Mouse (Mus musculus) liver, embryonic 16.5 days (tissue): ENCODE data around the gene Lbp. TPM values are rescaled to one million over a fixed set of nuclear protein-coding genes. Genes with fewer than 3 reads are reported as not detected.

ENCODE experiments used
- ATAC-seq: fragments of 200-750 bp; cut with Nextera tagmentation; 2 replicates; pipeline ENCODE4 v1.8.0; 2017; ENCODE audit warnings: low read depth, mild to moderate bottlenecking, moderate number of reproducible peaks, moderate library complexity
- H3K27ac ChIP-seq: fragments of 300-500 bp; sonication (generic); 2 replicates; pipeline ENCODE4 v1.5.1; 2014; ENCODE audit warnings: mild to moderate bottlenecking, low read length
- H3K27me3 ChIP-seq: fragments of 300-500 bp; sonication (generic); 2 replicates; pipeline ENCODE4 v1.6.1; 2014; ENCODE audit warnings: low read depth, low read length, mixed read lengths; ENCODE audit not compliant: control insufficient read depth, insufficient read depth
- H3K36me3 ChIP-seq: fragments of 300-500 bp; sonication (generic); 2 replicates; pipeline ENCODE4 v1.6.1; 2014; ENCODE audit warnings: mild to moderate bottlenecking; ENCODE audit not compliant: control insufficient read depth, insufficient read depth
- H3K4me1 ChIP-seq: fragments of 300-500 bp; sonication (generic); 2 replicates; pipeline ENCODE4 v1.6.1; 2014; ENCODE audit warnings: low read depth, low read length, mixed read lengths; ENCODE audit not compliant: control insufficient read depth
- H3K4me2 ChIP-seq: fragments of 300-500 bp; sonication (generic); 2 replicates; pipeline ENCODE4 v1.6.1; 2014; ENCODE audit warnings: low read depth, low read length, mixed read lengths
- H3K4me3 ChIP-seq: fragments of 300-500 bp; sonication (generic); 2 replicates; pipeline ENCODE4 v1.5.1; 2014; ENCODE audit warnings: low read depth, mild to moderate bottlenecking, low read length
- H3K9ac ChIP-seq: fragments of 300-500 bp; sonication (generic); 2 replicates; pipeline ENCODE4 v1.6.1; 2014; ENCODE audit warnings: low read depth, low read length
- H3K9me3 ChIP-seq: fragments of 300-500 bp; sonication (generic); replicated peaks from 2 replicates; pipeline ENCODE4 v1.6.1; 2016; ENCODE audit warnings: low read length; ENCODE audit not compliant: control insufficient read depth
- WGBS: fragments of 180-500 bp; shearing (Covaris S2); extraction: QIAGEN DNeasy Blood & Tissue Kit; methylation state at CpG from one replicate; pipeline ENCODE4 v1.1.7; 2014; ENCODE audit not compliant: insufficient replicate concordance; 5-methylcytosine and 5-hydroxymethylcytosine counted together
- polyA plus RNA-seq: library from polyadenylated mRNA; unstranded; fragments of >200 nt; fragmentation: Nextera tagmentation; extraction: Ambion mirVana; gene quantifications from 2 replicates; pipeline ENCODE4 v1.2.1, GENCODE M21; 2015

Lbp gene
- polyA plus RNA-seq, 1 experiment from 2014 or later = 69.9 TPM

- Histone ChIP-seq H3K27me3 (no peaks in the 10 kb centered on the region), H3K4me1 (no peaks in the 10 kb centered on the region), H3K27ac (no peak overlapping the region), H3K4me3 (no peak overlapping the region), H3K36me3 (no peaks in the 10 kb centered on the region), H3K4me2 (no peak overlapping the region), H3K9me3 (no peaks in the 10 kb centered on the region), H3K9ac (no peak overlapping the region)
- ATAC-seq = no peak
- WGBS = 68% methylated on average over 4 of the region's 4 CpGs
Measured at GRCm38 (mm10) chr2:158275811-158276210, 30.5 kb upstream of the Lbp start.

- Histone ChIP-seq H3K4me2 (no peak overlapping the region), H3K9me3 (no peaks in the 10 kb centered on the region), H3K9ac (no peak overlapping the region), H3K27me3 (no peaks in the 10 kb centered on the region), H3K4me3 (no peak overlapping the region), H3K4me1 (peaks cover 2% of the 10 kb centered on the region; the same call in 1 of the 2 replicates), H3K36me3 (no peaks in the 10 kb centered on the region), H3K27ac (no peak overlapping the region)
- WGBS = 65% methylated on average over 6 of the region's 6 CpGs
- ATAC-seq = no peak
Measured at GRCm38 (mm10) chr2:158276451-158276850, 29.8 kb upstream of the Lbp start.

- Histone ChIP-seq H3K27ac (no peak overlapping the region), H3K9me3 (no peaks in the 10 kb centered on the region), H3K4me1 (peaks cover 2% of the 10 kb centered on the region; the same call in 1 of the 2 replicates), H3K4me3 (no peak overlapping the region), H3K36me3 (no peaks in the 10 kb centered on the region), H3K9ac (no peak overlapping the region), H3K4me2 (no peak overlapping the region), H3K27me3 (no peaks in the 10 kb centered on the region)
- ATAC-seq = no peak
- WGBS = 49% methylated on average over 4 of the region's 4 CpGs
Measured at GRCm38 (mm10) chr2:158276878-158277277, 29.4 kb upstream of the Lbp start.

GRCm38 (mm10) chr2:158279656-158280055 lies 26.6 kb upstream of the Lbp start:
- Histone ChIP-seq H3K36me3 (no peaks in the 10 kb centered on the region), H3K4me1 (peaks cover 2% of the 10 kb centered on the region; the same call in 1 of the 2 replicates), H3K27me3 (no peaks in the 10 kb centered on the region), H3K4me3 (no peak overlapping the region), H3K9ac (no peak overlapping the region), H3K27ac (no peak overlapping the region), H3K4me2 (no peak overlapping the region), H3K9me3 (no peaks in the 10 kb centered on the region)
- WGBS = 68% methylated on average over 4 of the region's 4 CpGs
- no peak for ATAC-seq

- 48% methylated on average over 16 of the region's 16 CpGs for WGBS
- no peak for ATAC-seq
- no peak overlapping the region for H3K4me2 ChIP-seq
Measured at GRCm38 (mm10) chr2:158281497-158282205, 24.6 kb upstream of the Lbp start.

GRCm38 (mm10) chr2:158283136-158283535 lies 23.2 kb upstream of the Lbp start:
- WGBS = 43% methylated on average over 7 of the region's 7 CpGs

More at GRCm38 (mm10) chr2:158281497-158282205, 24.6 kb upstream of the Lbp start:
- no peak overlapping the region for H3K4me3 ChIP-seq
- peaks cover 10% of the 10 kb centered on the region for H3K4me1 ChIP-seq
- no peaks in the 10 kb centered on the region for H3K27me3 ChIP-seq
- H3K36me3 ChIP-seq = no peaks in the 10 kb centered on the region
- H3K9ac ChIP-seq = no peak overlapping the region
- H3K9me3 ChIP-seq = no peaks in the 10 kb centered on the region
- H3K27ac ChIP-seq = no peak overlapping the region

GRCm38 (mm10) chr2:158283771-158284170 lies 22.5 kb upstream of the Lbp start:
- no peak for ATAC-seq
- H3K36me3 ChIP-seq = no peaks in the 10 kb centered on the region
- no peak overlapping the region for H3K4me3 ChIP-seq
- H3K27me3 ChIP-seq = no peaks in the 10 kb centered on the region
- WGBS = 70% methylated on average over 6 of the region's 6 CpGs
- no peak overlapping the region for H3K9ac ChIP-seq
- H3K9me3 ChIP-seq = no peaks in the 10 kb centered on the region
- peaks cover 10% of the 10 kb centered on the region for H3K4me1 ChIP-seq
- no peak overlapping the region for H3K4me2 ChIP-seq
- no peak overlapping the region for H3K27ac ChIP-seq

More at GRCm38 (mm10) chr2:158283136-158283535, 23.2 kb upstream of the Lbp start:
- Histone ChIP-seq H3K4me1 (peaks cover 10% of the 10 kb centered on the region), H3K4me2 (no peak overlapping the region), H3K9ac (no peak overlapping the region), H3K27ac (no peak overlapping the region), H3K4me3 (no peak overlapping the region), H3K9me3 (no peaks in the 10 kb centered on the region), H3K27me3 (no peaks in the 10 kb centered on the region), H3K36me3 (no peaks in the 10 kb centered on the region)
- ATAC-seq = no peak

- no peaks in the 10 kb centered on the region for H3K9me3 ChIP-seq
- ATAC-seq = peak; percentile 32; the same call in 1 of the 2 replicates
- H3K4me2 ChIP-seq = no peak overlapping the region
- 16% methylated on average over 11 of the region's 11 CpGs for WGBS
- H3K27ac ChIP-seq = no peak overlapping the region
- H3K36me3 ChIP-seq = no peaks in the 10 kb centered on the region
- H3K27me3 ChIP-seq = no peaks in the 10 kb centered on the region
- peaks cover 10% of the 10 kb centered on the region for H3K4me1 ChIP-seq
- H3K4me3 ChIP-seq = no peak overlapping the region
- H3K9ac ChIP-seq = no peak overlapping the region
Measured at GRCm38 (mm10) chr2:158284571-158284970, 21.7 kb upstream of the Lbp start.

- Histone ChIP-seq H3K4me2 (no peak overlapping the region), H3K36me3 (no peaks in the 10 kb centered on the region), H3K27ac (0 out of 2 replicates have a peak overlapping the region, but pooled peaks have one; percentile 34), H3K4me1 (peaks cover 10% of the 10 kb centered on the region), H3K4me3 (no peak overlapping the region), H3K9me3 (no peaks in the 10 kb centered on the region), H3K27me3 (no peaks in the 10 kb centered on the region), H3K9ac (no peak overlapping the region)
- 56% methylated on average over 6 of the region's 6 CpGs for WGBS
- ATAC-seq = peak; percentile 75
Measured at GRCm38 (mm10) chr2:158285655-158286054, 20.6 kb upstream of the Lbp start.
